Mouse (Mus musculus) myocyte (in vitro differentiated cells): ENCODE data around the gene Krtap2-4. TPM values are rescaled to one million over a fixed set of nuclear protein-coding genes. Genes with fewer than 3 reads are reported as not detected.
A peak's percentile ranks its signal among the peaks of the same experiment; 100 is the strongest.
"Not testable (repeated sequence)": the region's sequence is repeated elsewhere in the genome, so short reads cannot be mapped to it uniquely, and the experiment has no call there.

Experiments used
- H3K27me3 ChIP-seq: one replicate; pipeline ENCODE4 v1.6.1; 2011; ENCODE audit not compliant: control insufficient read depth, insufficient read depth, insufficient read length
- H3K36me3 ChIP-seq: one replicate; pipeline ENCODE4 v1.6.1; 2011; ENCODE audit not compliant: control insufficient read depth, insufficient read depth
- H3K4me2 ChIP-seq: one replicate; pipeline ENCODE4 v1.6.1; 2011; ENCODE audit warnings: low read depth, control low read depth
- H3K4me3 ChIP-seq: one replicate; pipeline ENCODE4 v1.5.1; 2011; ENCODE audit warnings: mild to moderate bottlenecking, control low read depth, moderate library complexity
- H3K79me2 ChIP-seq: one replicate; pipeline ENCODE4 v1.6.1; 2011; ENCODE audit not compliant: control insufficient read depth, insufficient read depth
- H3ac ChIP-seq: one replicate; pipeline ENCODE4 v1.6.1; 2011; ENCODE audit not compliant: control insufficient read depth, insufficient read length
- CEBPB ChIP-seq: IDR thresholded peaks from 2 replicates; pipeline ENCODE4 v1.6.1; 2011; ENCODE audit warnings: mild to moderate bottlenecking, moderate library complexity; ENCODE audit not compliant: poor library complexity, insufficient read depth, severe bottlenecking
- E2F4 ChIP-seq: IDR thresholded peaks from one replicate; pipeline ENCODE4 v1.6.1; 2011; ENCODE audit warnings: mild to moderate bottlenecking, control low read depth, moderate library complexity; ENCODE audit not compliant: insufficient read depth
- MAX ChIP-seq: IDR thresholded peaks from one replicate; pipeline ENCODE4 v1.6.1; 2011; ENCODE audit warnings: low read depth, mild to moderate bottlenecking, control low read depth
- MYOD1 ChIP-seq, 3 experiments: IDR thresholded peaks; one replicate each; pipeline ENCODE4 v1.6.1; 2011; ENCODE audit warnings: control low read depth in 2 of 3, low read depth in 2 of 3, mild to moderate bottlenecking in 2 of 3, moderate library complexity in 1 of 3; ENCODE audit not compliant: insufficient read length in 2 of 3, control insufficient read depth in 1 of 3
- MYOG ChIP-seq, 3 experiments: IDR thresholded peaks; one replicate each; pipeline ENCODE4 v1.6.1; 2011; ENCODE audit warnings: control low read depth in 2 of 3, low read depth in 2 of 3, mild to moderate bottlenecking in 2 of 3; ENCODE audit not compliant: insufficient read length in 2 of 3, control insufficient read depth in 1 of 3, insufficient read depth in 1 of 3
- POLR2A ChIP-seq: IDR thresholded peaks from one replicate; pipeline ENCODE4 v1.6.1; 2011; ENCODE audit warnings: low read depth, mild to moderate bottlenecking, control low read depth, moderate library complexity; ENCODE audit not compliant: insufficient read length
- POLR2AphosphoS2 ChIP-seq: IDR thresholded peaks from one replicate; pipeline ENCODE4 v1.6.1; 2011; ENCODE audit warnings: low read depth, control low read depth; ENCODE audit not compliant: insufficient read length
- REST ChIP-seq: IDR thresholded peaks from one replicate; pipeline ENCODE4 v1.6.1; 2011; ENCODE audit warnings: mild to moderate bottlenecking, control low read depth, moderate library complexity; ENCODE audit not compliant: insufficient read depth, insufficient read length
- SRF ChIP-seq: IDR thresholded peaks from one replicate; pipeline ENCODE4 v1.6.1; 2011; ENCODE audit warnings: low read depth; ENCODE audit not compliant: control insufficient read depth, insufficient read length
- TCF12 ChIP-seq: IDR thresholded peaks from one replicate; pipeline ENCODE4 v1.6.1; 2011; ENCODE audit warnings: mild to moderate bottlenecking, control low read depth; ENCODE audit not compliant: poor library complexity, insufficient read depth, severe bottlenecking
- TCF3 ChIP-seq: IDR thresholded peaks from one replicate; pipeline ENCODE4 v1.6.1; 2011; ENCODE audit warnings: low read depth, control low read depth; ENCODE audit not compliant: insufficient read length
- USF1 ChIP-seq: IDR thresholded peaks from one replicate; pipeline ENCODE4 v1.6.1; 2011; ENCODE audit warnings: low read depth, mild to moderate bottlenecking, control low read depth, moderate library complexity
- polyA plus RNA-seq: library from polyadenylated mRNA; unstranded; fragments of >200 nt; fragmentation: generic; extraction: Trizol; gene quantifications from one replicate; pipeline ENCODE4 v1.2.1, GENCODE M21; 2012; ENCODE audit warnings: missing spikeins

Krtap2-4 gene
- polyA plus RNA-seq, result not detected

GRCm38 (mm10) chr11:99614796-99615363, at the start of gene Krtap2-4:
TSS of gene Krtap2-4 (minus strand) at chr11:99614846.
- TF ChIP-seq MAX (no peak), MYOG (IDR thresholded peaks at IDR 0.05; ENCODE audit: control insufficient read depth in 1 of 3, insufficient read depth in 1 of 3, insufficient read length in 2 of 3, low read depth in 2 of 3) (no peak), REST (no peak), TCF12 (no peak), MYOD1 (IDR thresholded peaks at IDR 0.05; ENCODE audit: control insufficient read depth in 1 of 3, insufficient read length in 2 of 3, low read depth in 2 of 3) (no peak), E2F4 (no peak)
- Histone ChIP-seq H3K79me2 (no peaks in the 10 kb centered on the region), H3K4me2 (no peak within 1 kb of the TSS), H3ac (no peak within 1 kb of the TSS), H3K36me3 (no peaks in the 10 kb centered on the region), H3K4me3 (no peak within 1 kb of the TSS), H3K27me3 (no peaks in the 10 kb centered on the region)

DNA sequence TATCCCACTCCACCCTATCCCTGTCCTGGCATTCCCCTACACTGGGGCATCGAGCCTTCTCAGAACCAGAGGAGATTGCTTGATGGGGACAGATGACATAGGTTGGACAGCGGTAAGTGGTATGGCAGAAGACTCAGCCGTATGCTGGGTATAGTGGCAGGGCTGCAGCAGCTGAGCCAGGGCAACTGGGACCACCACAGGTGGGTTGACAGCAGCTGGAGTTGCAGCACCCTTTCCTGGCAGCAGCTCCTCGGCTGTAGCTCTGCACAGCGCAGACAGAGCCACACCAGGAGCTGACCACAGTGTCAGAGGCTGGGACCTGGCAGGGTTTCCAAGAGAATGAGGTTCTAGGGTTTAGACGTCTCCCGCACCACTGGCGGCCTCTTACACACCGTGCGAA, 48.2 kb upstream of the Krtap2-4 start:
- no peak for TF ChIP-seq POLR2A
- TF ChIP-seq MYOD1 (IDR thresholded peaks at IDR 0.05; ENCODE audit: control insufficient read depth in 1 of 3, insufficient read length in 2 of 3, low read depth in 2 of 3), result peak in 1 of 3 experiments; percentile 69
- no peak for TF ChIP-seq CEBPB
- peak in 2 of 3 experiments; percentile 50 to 57 for TF ChIP-seq MYOG (IDR thresholded peaks at IDR 0.05; ENCODE audit: control insufficient read depth in 1 of 3, insufficient read depth in 1 of 3, insufficient read length in 2 of 3, low read depth in 2 of 3)
- H3K4me3 ChIP-seq, result no peak overlapping the region
- no peak overlapping the region for H3K4me2 ChIP-seq
- H3ac ChIP-seq, result no peak overlapping the region
- no peaks in the 10 kb centered on the region for H3K27me3 ChIP-seq
- no peaks in the 10 kb centered on the region for H3K79me2 ChIP-seq
- no peaks in the 10 kb centered on the region for H3K36me3 ChIP-seq

DNA sequence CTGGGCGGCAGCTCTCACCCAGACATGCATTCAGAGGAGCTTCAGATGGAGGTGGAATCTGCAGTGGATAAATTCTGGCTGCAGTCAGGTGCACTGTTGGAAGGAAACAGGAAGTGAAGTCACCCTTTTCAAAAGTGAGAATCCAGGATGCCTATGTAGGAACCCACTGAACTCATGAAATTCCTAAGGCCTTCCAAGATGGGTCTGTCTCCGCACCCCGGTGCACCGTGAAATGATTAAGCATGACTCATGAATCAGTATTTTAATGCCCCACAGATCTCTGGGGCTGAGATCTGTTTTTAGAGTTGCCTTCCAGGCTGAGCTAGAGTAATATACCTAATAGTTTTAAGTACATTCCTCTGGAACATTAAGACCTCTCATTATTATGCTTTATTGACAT, 44.6 kb upstream of the Krtap2-4 start:
- TF ChIP-seq REST (no peak), USF1 (no peak), E2F4 (no peak), MYOD1 (IDR thresholded peaks at IDR 0.05; ENCODE audit: control insufficient read depth in 1 of 3, insufficient read length in 2 of 3, low read depth in 2 of 3) (no peak), POLR2A (no peak), TCF3 (no peak), TCF12 (no peak)
- Histone ChIP-seq H3K27me3 (no peaks in the 10 kb centered on the region), H3ac (no peak overlapping the region)

GRCm38 (mm10) chr11:99658467-99659010, 43.9 kb upstream of the Krtap2-4 start, which contains the start of gene Gm11563:
TSS of gene Gm11563 (minus strand) at chr11:99658960.
- H3ac ChIP-seq, H3K27me3 ChIP-seq, H3K79me2 ChIP-seq, H3K36me3 ChIP-seq, H3K4me2 ChIP-seq, H3K4me3 ChIP-seq: not testable (repeated sequence)
- peak in 1 of 3 experiments; percentile 67 for TF ChIP-seq MYOG (IDR thresholded peaks at IDR 0.05; ENCODE audit: control insufficient read depth in 1 of 3, insufficient read depth in 1 of 3, insufficient read length in 2 of 3, low read depth in 2 of 3)
- peak; percentile 21 for TF ChIP-seq TCF3
- peak; percentile 40 for TF ChIP-seq TCF12
- peak in 2 of 3 experiments; percentile 63 to 75 for TF ChIP-seq MYOD1 (IDR thresholded peaks at IDR 0.05; ENCODE audit: control insufficient read depth in 1 of 3, insufficient read length in 2 of 3, low read depth in 2 of 3)

More for the DNA sequence above, 44.6 kb upstream of the Krtap2-4 start:
- Histone ChIP-seq H3K4me2 (no peak overlapping the region), H3K79me2 (no peaks in the 10 kb centered on the region), H3K36me3 (no peaks in the 10 kb centered on the region), H3K4me3 (no peak overlapping the region)

DNA sequence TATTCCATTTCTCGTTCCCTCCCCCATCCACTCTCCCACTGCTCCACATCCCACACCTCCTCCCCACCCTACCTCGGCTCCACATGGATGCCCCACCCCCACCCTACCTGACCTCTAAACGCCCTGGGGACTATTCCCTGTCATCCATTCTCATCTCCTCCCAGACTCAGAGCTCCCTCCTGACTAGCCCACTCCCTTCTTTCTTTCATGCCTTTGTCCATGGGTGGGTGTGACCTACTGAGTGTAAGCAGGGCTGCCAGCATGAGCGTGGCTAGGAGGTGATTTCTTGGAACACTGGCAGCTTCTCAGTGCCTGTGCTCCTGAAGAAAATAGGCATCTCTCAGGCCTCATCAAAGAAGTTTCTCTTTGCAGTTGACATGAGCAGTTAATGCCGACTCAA, 42.4 kb upstream of the Krtap2-4 start:
- H3ac ChIP-seq, result no peak overlapping the region
- no peaks in the 10 kb centered on the region for H3K79me2 ChIP-seq
- no peak overlapping the region for H3K4me3 ChIP-seq
- no peaks in the 10 kb centered on the region for H3K36me3 ChIP-seq
- H3K27me3 ChIP-seq, result no peaks in the 10 kb centered on the region
- H3K4me2 ChIP-seq, result no peak overlapping the region
- no peak for TF ChIP-seq TCF12
- no peak for TF ChIP-seq SRF
- TF ChIP-seq REST, result no peak
- TF ChIP-seq MYOD1 (IDR thresholded peaks at IDR 0.05; ENCODE audit: control insufficient read depth in 1 of 3, insufficient read length in 2 of 3, low read depth in 2 of 3), result no peak
- no peak for TF ChIP-seq MAX
- no peak for TF ChIP-seq POLR2A
- no peak for TF ChIP-seq TCF3
- no peak for TF ChIP-seq CEBPB
- no peak for TF ChIP-seq E2F4
- no peak for TF ChIP-seq MYOG (IDR thresholded peaks at IDR 0.05; ENCODE audit: control insufficient read depth in 1 of 3, insufficient read depth in 1 of 3, insufficient read length in 2 of 3, low read depth in 2 of 3)
- no peak for TF ChIP-seq POLR2AphosphoS2
- no peak for TF ChIP-seq USF1
